Mouse (Mus musculus) cerebellum, postnatal 10 days (tissue): ENCODE results near the gene Mdfi.

Experiments used
- DNase-seq, 2 experiments: peaks; one replicate each; pipeline ENCODE4 v3.0.0; 2021; ENCODE audit warnings: mixed read lengths in 2 of 2

The Mdfi gene

DNA sequence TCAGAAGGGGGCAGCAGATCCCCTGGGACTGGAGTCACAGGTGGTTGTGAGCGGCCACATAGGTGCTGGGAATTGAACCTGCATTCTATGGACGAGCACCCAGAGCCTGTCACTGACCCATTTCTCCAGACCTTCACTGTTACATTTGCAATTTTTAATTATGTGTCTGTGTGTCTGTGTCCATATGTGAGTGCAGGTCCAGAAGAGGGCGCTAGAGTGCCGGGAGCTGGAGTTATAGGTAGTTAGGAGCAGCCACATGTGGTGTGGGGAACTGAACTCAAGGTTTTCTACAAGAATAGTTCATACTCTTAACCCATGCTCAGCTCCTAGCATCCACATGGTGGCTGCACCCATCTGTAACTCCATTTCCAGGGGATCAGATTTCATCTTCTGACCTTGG lies 37.5 kb downstream of the Mdfi start:
- peak; percentile 42 to 44 for DNase-seq

DNA sequence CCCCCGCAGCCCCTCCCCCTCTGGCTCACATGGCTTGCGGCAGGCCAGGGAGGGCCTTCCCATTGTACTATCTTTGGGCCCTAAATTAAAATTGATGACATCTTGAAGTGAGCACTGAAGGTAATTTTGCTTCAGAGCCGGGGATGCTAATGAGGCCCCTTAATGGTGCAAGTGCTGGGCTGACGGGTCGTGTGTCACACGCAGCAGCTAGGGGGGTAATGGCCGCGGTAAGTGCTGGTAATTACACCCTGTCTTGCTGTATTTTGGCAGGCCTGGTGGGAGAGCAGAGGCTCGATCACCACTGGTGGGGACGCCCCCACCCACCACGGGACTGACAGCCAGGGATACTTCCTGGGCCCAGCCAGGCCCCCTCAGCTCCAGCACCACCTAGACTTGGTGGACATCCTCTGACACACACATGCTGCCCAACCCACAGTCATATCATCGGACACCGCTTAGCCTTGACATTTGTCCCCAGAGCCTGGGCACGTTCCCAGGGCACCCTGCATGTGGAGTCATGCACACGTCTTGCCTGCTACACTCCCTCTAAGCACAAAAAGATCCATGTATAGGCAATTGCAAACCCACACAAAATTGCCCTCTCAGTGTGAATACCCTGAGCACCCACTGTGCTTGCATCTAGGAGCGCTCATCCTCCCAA lies 38.2 kb downstream of the Mdfi start:
- no peak for DNase-seq

DNA sequence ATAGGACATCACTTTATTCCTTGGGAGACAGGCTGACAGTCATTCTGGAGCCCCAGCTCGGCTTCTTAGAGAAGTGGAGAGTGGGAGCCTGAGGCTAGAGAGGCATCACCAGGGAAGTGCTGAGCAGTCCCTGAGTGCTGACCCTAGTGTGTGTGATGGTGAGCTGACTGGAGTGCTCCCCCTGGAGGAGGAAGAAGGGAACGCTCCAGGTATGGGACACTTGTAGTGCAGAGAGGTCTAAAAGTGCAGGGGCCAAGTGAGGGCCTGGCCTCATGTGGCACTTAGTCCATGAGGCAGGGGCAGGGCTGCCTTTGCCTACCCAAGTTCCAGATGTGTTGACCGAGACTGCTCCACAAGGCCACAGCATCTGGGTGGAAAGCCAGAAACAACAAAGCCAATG lies 39.0 kb downstream of the Mdfi start:
- peak; percentile 70 to 74 for DNase-seq

DNA sequence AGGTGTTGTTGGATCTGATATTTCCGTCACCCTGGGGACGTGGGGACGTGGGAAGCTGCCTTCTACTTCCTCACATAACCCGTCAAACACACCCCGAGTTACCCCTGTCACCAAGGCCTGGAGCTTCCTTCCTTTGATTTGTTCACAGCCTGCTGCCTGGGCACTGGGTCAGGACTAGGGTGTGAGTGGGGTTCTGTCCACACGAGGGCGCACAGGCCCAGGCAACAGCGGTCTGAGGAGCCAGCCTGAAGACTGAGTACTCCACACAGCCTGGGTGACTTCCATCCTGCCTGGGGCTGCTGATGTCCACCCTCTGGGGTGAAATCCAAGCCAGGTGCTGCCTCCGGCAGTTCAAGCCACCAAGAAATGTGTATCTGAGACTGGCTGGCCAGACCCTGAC lies 41.1 kb downstream of the Mdfi start:
- DNase-seq, result peak; percentile 93 to 94

DNA sequence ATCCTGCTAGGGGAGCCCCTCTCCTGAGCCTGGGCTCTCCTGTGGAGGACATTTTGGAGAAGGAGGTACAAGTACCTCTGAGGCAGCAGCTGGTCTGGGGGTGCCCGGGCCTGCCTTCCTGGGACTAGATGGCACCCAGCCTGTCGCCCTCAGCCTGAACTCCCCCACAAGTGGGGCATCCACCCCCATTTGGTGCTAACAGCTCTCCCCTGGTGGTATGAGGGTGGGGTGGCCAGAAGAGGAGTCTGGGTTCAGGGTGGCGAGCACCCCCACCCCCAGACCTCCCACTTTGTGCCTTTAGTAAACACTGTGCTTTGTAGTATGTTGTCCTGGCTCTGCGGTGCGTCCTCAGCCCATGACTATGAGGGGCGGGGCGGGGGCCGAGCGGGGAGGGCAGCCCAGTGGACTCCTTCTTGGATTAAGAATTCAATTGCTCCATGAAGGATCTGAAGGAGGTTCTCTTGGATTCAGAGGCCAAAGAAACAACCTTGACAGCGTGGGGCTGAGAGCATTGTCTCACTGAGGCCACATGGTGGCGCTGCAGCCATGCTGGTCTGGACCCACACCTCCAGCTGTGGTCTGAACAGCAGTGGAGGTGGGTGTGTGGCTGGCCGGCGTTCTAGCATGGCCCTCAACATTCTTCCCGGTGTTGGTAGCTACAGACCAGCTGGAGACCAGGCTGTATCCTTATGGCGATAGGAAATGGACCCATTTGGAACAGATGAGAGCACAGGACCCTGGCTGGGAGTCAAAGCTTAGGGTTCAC lies 42.2 kb downstream of the Mdfi start:
- DNase-seq, result peak; percentile 70 to 79

DNA sequence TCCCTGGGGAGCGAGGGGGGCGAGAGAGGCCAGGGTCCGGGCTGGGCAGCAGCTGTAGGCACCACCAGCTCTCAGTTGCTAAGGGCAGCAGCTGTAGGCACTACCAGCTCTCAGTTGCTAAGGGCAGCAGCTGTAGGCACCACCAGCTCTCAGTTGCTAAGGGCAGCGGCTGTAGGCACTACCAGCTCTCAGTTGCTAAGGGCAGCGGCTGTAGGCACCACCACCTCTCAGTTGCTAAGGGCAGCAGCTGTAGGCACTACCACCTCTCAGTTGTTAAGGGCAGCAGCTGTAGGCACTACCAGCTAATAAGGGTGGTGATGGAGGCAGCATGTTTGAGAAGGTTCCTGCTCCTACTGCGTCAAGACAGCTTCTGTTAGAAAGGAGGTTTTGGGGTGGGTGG lies 45.5 kb downstream of the Mdfi start:
- no peak for DNase-seq

DNA sequence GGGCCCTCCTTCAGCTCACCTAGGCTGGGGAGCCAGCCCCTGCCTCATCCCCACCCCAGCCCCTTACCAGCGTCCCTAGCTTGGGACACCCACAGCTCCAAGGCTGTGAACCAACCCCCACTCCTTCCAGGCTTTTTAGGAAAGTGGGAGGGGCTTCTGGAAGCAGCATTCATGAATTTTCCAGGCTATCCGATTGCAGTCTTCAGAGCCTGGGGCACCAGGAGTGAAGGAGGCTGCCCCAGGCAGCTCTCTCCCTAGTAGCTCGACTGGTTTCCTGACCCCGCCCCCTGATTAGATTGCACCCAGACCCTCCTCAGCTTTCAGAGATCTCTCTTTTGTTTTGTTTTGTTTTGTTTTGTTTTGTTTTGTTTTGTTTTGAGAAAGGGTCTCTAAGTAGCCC lies 46.2 kb downstream of the Mdfi start:
- no peak for DNase-seq

DNA sequence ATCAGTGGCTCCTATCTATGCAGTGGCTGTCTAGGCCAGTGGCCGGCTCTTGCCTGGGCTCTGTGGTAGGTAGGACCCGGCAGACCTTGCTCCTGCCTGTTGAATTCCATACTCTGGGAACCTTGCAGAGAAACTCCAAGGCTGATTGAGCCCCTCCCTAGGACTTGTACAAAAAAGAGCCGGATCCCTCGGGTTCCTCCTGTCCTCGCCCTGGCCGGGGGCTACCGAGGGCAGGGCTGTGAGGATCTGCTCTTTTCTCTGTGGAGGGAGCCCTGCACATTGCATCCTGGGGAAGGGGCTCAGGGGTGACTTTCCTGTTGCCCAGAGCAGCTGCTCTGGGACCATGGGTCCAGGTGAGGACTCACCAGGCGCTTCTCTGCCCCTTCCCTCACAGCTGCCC lies 46.9 kb downstream of the Mdfi start:
- no peak for DNase-seq

DNA sequence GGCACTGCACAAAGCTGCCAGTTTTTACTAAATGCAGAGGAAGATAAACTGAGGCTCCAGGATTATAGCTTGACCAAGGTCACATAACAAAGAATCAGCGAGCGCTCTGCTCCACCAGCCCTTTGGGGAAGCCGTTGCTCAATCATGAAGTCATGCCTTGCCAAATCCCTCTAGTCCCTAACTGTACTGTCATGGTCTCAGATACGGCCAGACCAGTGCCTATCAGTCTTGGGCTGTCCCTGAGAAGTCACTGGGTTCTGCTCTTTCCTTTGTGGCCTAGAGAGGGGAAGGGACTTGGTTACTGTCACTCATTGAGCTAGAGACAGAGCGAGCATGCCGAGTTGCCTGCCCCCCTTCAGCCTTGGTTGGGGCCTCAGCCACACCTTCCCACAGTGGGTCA lies 50.1 kb downstream of the Mdfi start:
- DNase-seq, result no peak

DNA sequence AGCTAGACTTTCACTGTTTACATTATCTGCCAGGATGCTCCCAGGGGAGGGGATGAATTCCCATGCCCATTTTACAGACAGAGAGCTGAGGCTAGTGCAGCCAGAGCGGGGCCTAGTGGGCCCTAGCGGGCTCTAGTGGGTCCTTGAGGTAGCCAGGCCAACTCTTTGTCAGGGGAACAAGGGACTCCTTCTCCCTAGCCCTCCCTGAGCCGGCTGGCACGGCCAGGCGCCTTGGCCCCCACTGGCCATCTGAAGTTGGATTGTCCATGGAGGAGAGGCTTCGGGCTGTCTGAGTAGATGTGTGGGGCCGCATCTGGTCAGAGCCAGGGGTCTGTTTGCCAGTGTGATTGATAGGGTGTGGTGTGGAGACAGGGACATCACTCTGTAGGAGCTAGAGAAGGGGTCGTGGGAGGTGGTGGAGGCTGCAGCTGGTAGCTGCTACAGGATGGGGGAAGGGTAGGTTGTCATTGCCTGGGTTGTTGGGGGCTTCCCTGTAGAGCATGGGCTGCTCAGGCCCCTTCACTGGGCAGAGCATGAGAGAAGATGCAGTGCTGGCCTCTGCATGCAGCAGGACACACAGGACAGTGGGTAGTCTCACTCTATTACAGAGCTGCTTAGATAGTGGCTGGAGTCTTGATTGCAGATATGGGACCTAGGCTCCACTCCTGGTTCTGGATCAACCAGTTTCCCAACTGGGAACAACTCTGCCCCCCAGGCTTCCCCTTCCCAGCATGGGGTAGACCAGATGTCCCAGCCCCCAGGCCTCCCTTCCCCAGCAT lies 50.9 kb downstream of the Mdfi start:
- no peak for DNase-seq

DNA sequence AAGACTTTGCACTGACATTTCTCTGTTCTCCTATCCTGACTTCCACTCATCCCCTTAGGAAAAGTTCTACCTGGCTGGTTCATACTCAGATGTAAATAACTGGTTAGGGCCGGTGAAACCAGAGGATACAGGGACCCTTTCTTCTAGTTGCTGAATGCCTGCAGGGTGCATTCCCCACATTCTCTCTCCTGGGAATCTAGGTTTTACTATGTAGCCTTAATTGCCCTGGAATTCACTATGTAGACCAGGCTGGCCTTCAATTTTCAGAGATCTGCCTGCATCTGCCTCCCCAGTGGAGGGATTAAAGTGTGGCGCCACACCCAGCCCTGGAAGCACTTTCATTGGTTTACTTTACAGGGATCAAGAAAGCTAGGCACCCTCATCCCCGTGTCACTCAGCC lies 52.0 kb downstream of the Mdfi start:
- no peak for DNase-seq

DNA sequence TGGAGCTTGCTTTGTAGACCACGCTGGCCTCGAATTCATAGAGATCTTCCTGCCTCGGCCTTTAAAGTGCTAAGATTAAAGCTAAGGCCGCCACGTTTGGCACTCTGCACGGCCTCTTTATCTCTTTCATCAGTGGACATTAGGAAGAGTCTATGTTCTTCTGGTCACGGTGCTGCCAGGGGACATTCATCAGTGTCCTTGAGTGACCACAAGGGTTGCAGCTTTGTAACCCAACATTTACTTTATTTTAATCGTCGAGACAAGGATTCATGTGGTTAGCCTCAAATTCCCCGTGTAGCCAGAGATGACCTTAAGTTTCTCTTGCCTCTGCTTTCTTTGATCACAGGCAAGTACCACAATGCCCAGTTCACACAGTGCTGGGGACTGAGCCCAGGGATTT lies 54.0 kb downstream of the Mdfi start:
- DNase-seq, result no peak

DNA sequence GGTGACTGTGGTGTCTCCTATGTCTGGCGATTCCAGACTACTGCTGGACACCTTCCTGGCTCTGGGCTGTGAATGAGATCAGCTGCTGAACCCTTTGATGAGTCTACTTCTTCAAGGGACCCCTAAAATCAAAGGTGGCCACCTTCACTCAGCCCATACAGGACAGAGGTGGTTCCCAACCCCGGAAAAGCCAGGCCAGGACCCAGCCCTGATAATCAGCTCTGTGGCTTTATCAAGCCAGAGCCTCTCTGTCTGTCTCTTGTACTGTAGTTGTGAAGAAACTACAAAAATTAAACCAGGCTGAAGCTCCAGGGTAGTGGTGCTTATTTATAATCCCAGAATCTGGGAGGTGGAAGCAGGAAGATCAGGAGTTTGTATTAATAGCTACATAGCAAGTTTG lies 57.4 kb downstream of the Mdfi start:
- no peak for DNase-seq

DNA sequence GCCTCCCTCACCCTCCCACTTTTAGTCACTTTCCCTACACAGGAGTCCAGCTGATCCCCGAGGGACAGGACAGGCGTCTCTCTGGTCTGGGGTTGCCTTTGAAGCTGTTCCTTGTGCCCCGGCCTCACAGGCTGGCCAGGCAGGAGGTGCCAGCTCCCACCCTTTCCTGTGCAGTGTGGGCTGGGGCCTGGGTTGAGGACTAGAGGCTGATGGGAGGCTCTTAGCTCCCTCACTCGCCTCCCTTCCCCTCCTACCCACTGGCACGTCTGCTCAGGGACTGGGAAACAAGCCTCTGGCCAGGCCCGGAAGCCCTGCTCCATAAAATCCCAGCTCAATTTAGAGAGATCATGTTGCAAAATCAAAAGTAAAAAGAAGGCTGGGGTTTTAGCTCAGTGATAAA lies 60.9 kb downstream of the Mdfi start:
- no peak for DNase-seq

DNA sequence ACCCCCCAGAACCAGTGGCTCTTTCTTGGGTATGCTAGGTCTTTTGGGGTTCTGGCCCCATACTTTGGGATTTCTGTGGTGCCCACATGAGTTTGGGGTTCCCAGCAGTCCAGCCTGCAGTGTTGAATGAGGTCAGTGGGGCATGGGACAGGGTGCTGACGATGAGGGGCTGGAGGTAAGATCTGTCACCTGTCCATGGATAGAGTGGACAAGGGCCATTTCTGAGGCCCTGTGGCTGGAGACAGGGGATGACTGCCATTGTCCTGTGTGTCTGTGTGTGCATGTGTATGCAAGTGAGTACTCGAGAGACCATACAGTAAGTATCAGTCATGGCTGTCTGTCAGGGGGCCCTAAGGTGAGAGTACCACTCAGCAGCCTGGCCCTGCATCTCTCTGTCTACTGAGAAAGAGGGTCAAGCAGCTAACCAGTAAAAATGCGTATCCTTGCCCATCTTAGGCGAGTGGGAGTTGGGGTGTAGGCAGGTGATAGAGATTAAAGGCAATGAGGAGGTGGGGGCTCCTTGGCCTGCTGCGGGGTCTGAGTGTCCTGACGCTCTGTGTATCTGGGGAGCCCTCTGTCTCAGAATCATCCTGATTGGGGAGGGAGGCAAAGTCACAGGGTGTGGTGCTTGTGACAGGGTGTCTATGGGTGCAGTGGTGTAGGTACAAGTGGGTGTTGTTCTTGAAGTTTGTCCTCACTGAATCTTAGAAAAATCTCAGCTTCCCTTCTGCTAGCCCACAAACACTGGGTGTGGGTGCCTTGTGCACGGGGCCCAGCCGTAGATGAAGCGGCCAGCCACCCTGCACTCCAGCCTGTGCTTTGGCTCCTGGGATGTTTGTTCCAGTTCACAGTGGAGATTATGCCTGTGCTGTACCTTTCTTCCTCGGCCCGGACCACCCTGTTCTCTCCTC lies 64.8 kb downstream of the Mdfi start:
- no peak for DNase-seq

DNA sequence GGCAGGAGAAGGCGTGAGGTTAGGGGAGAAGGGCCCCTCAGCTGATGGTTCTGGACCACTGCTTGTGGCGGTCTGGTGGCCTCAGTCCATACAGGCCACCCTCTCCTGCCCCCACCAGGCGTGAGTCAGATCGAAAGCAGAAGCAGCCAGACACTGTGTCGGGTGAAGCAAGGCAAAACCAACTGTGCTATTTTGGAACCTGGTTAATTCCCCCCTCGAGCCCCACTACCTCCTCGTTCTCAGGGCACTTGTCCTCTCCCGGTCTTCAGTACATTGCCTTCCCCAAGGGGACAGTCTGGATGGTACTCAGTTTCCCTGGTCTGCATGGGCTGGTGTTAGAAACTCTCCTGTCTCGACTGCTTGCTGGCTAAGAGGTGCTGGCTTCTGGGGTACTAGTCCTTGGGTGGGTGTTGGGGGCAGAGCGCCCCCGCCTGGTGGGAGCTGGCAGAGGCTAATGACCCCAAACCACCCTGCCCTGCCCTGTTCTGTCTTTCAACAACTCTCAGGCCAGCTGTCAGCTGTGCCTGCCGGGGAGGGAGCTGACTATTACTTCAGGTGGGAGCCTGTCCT lies 65.7 kb downstream of the Mdfi start:
- peak in 1 of 2 experiments; percentile 20 for DNase-seq

DNA sequence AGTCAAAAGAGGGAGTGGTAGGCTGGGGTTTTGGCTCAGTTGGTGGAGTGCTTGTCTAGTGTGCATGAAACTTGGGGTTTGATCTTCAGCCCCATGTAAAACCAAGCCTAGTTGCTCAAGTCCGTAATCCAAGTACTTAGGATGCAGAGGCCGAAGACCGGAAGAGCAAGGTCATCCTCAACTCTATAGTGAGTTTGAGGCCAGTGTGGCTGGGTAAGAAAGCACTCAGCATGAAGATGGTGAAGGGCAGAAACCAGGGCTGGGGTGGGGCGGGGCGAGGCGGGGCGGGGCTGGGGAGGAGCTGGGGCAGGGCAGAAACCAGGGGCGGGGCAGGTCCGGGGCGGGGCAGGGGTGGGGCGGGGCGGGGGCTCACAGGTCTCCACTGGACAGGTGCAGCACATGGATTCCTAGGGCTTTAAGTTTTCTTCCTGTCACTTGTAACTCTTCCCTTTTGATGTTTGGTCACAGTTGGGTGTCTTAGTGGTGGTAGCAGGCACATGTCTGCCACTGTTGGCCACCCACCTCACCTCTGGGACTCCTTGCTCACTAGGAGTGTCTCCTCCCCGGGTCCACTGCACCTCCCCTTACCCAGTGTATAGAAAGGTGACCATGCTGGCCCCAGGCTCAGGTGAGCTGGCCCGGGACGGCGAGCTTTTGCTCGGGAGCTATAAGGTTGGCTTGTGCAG lies 66.9 kb downstream of the Mdfi start:
- no peak for DNase-seq

DNA sequence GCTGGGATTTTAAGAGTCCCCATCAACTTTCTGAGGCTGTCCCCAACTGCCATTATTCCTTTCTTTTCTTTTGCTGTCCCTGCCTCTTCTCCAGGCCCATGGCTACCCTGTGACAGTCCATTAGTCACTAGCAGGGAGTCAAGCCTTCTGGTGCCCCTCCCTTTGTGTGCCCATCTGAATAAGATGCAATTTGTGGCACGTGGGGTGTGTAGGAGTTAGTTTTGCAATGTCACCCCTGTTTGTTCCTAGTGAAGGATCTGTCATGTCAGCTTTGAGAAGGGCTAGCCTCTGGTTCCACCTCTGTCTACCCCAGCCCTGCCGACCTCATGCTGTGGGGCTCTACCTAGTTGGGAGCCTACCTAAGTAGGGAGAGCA lies 67.4 kb downstream of the Mdfi start:
- no peak for DNase-seq

DNA sequence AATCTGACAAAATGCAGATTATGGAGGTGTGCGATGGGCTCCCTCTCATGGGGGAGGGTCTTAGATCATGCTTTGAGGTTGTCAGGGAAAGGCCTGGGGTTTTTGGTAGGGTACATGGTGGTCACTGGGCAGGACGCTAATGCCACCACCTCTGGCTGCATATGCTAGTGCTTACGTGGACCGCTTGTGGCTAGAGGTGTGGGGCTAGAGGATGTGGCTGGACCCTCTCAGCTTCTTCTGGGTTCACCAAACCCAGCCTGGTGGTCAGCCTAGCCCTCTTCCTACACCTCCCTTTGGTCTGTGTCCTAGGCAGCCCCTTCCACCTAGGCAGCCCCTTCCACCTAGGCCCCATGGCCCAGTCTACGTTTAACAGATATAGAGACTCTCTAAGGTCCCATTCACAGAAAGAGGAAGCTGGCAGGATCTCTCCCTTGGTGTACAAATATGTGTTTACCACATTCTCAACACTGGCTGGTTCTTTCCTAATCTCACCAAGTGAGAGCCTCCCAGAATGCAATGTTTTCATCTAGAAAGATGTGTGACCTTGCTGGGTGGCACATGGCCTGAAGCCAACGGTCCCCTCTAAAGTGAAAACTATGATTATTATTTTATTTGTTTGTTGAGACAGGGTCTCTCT lies 68.0 kb downstream of the Mdfi start:
- DNase-seq, result no peak

DNA sequence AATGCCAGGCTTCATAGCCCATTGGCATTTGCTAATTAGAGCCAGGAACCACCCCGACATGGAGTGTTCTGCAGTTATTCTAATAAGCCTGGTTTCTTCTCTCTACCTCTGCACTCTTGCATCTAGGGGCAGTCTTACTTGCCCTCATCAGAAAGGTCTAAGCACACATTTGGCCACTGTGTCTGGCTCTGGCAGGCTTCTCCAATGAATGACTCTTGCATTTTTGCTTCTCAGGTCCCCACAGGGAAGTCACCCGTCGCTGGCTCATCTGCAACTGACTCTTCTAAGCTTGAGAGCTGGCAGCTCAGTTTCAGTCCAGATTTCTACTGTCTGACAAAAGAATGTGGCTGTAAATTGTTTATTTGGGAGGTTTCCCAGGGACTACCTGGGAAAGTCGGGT lies 68.5 kb downstream of the Mdfi start:
- DNase-seq, result no peak
